Mouse (Mus musculus): Measurements from ENCODE around the gene Map4k1. TPM values are rescaled to one million over a fixed set of nuclear protein-coding genes. Genes with fewer than 3 reads are reported as not detected.

Map4k1 gene
- polyA plus RNA-seq, 1 experiment from 2014 or later = 4.7 TPM

- peak; percentile 54 for ATAC-seq
- ChIA-PET CTCF (interaction anchor here (0.8 to 1.8 kb wide), 9 partner anchors 10 to 87 kb away, joined by 3 to 6 read pairs (median 3); no protein-coding TSS in a partner anchor), POLR2A (interaction anchor here (0.6 kb wide), 1 partner anchor 212 kb away, joined by 4 read pairs; no protein-coding TSS in a partner anchor)
- peak; percentile 87 for TF ChIP-seq CTCF (IDR thresholded peaks at IDR 0.05)
- in situ Hi-C loops (cut with MboI; ENCODE audit: low pct_unique_long_range_greater_than_20kb) = loop anchor here (5.0 to 10.0 kb wide), 3 partner anchors 55 to 252 kb away; partner anchors contain the start of genes Eif3k, Map4k1 and Rinl
- DNase-seq (ENCODE audit: low read depth, low spot score) = peak; percentile 69
- no peaks in the 10 kb centered on the region for H3K27me3 ChIP-seq
Observed at GRCm38 (mm10) chr7:29039604-29039984, 57.7 kb downstream of the Map4k1 start.

GRCm38 (mm10) chr7:29039985-29040661 lies 58.3 kb downstream of the Map4k1 start:
- ChIA-PET POLR2A (interaction anchor here (0.6 kb wide), 1 partner anchor 213 kb away, joined by 4 read pairs; no protein-coding TSS in a partner anchor), CTCF (interaction anchor here (0.8 to 1.8 kb wide), 9 partner anchors 10 to 87 kb away, joined by 3 to 6 read pairs (median 3); no protein-coding TSS in a partner anchor)
- DNase-seq (ENCODE audit: low read depth, low spot score) (no peak), ATAC-seq (peak; percentile 8)
- no peak for TF ChIP-seq CTCF (IDR thresholded peaks at IDR 0.05)
- in situ Hi-C loops (cut with MboI; ENCODE audit: low pct_unique_long_range_greater_than_20kb) = loop anchor here (5.0 to 10.0 kb wide), 3 partner anchors 55 to 253 kb away; partner anchors contain the start of genes Eif3k, Map4k1 and Rinl
- H3K27me3 ChIP-seq = no peaks in the 10 kb centered on the region

DNA sequence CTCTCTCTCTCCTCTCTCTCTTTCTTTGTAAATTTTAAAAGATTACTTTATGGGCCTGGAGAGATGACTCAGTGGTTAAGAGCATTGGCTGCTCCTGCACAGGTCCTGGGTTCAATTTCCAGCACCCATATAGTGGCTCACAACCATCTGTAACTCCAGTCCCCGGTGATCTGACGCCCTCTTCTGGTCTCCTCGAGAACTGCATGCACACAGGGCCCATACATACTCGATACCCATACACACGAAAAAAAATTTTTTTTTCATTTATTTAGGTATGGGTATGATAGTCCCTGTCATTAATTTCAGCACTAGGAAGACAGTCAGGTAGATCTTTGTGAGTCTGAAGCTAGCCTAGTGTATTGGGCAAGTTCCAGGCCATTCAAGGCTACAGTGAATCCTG lies 59.3 kb downstream of the Map4k1 start:
- in situ Hi-C loops (cut with MboI; ENCODE audit: low pct_unique_long_range_greater_than_20kb) = no loop called here
- CTCF ChIA-PET = no interaction called here
- ATAC-seq (no peak), DNase-seq (ENCODE audit: low read depth, low spot score) (no peak)
- TF ChIP-seq CTCF (IDR thresholded peaks at IDR 0.05) = peak; percentile 54
- POLR2A ChIA-PET = no interaction called here
- no peaks in the 10 kb centered on the region for H3K27me3 ChIP-seq

DNA sequence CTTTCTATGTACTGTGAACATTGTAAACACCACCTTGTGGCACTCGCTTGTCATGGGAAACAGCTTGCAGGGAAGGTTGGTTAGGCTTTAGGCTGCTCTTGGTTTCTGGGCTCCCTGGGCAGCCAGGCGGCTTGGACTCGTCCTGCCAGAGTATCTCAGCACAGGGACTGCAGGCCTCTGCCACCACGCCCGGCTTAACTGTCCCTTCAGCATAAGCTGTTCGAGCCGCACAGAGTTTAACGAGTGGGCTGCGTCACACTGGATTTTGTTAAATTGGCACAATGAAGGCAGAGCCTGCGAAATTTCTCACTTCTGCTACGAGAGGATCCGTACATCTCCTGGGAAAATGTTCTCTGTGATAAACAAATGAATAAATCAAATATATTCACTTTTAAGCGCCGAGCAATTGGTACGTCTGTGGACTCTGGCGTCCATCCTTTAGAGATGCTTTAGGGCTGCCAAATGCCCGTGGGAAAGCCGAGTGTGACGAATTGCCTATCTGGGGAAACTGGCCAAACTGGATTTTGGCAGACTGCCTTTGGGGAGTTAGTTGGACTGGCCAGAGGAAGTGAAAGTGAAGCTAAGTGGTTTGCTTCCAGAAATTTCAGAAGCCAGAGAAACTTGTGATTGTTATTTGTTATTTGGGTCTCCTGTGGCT lies 61.3 kb downstream of the Map4k1 start:
- ChIA-PET CTCF (no interaction called here), POLR2A (interaction anchor here (0.6 kb wide), 1 partner anchor 44 kb away, joined by 3 read pairs; no protein-coding TSS in a partner anchor)
- in situ Hi-C loops (cut with MboI; ENCODE audit: low pct_unique_long_range_greater_than_20kb) = no loop called here
- H3K27me3 ChIP-seq = no peaks in the 10 kb centered on the region
- no peak for TF ChIP-seq CTCF (IDR thresholded peaks at IDR 0.05)
- no peak for ATAC-seq
- no peak for DNase-seq (ENCODE audit: low read depth, low spot score)

DNA sequence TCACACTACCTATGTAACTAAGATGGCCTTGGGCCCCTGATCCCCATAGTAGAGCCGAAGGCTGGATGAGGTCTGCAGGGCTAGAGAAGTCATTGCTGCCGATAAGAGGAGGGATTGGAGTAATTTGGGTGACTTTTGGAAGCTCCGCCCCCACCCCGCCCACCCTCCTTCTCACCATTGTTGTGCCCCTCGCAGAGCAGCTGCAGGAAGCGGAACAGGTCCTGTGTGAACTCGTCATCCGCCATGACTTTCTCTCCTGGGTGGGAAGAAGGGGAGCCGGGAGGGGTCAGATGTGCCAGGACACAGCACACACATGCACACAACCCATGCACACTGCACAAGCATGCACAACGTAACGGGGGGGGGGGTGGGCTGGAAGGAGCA lies 61.8 kb downstream of the Map4k1 start:
- in situ Hi-C loops (cut with MboI; ENCODE audit: low pct_unique_long_range_greater_than_20kb) = no loop called here
- ChIA-PET POLR2A (interaction anchor here (0.6 kb wide), 1 partner anchor 257 kb away, joined by 3 read pairs; no protein-coding TSS in a partner anchor), CTCF (no interaction called here)
- TF ChIP-seq CTCF (IDR thresholded peaks at IDR 0.05) = no peak
- DNase-seq (ENCODE audit: low read depth, low spot score) = no peak
- no peaks in the 10 kb centered on the region for H3K27me3 ChIP-seq
- ATAC-seq = no peak

DNA sequence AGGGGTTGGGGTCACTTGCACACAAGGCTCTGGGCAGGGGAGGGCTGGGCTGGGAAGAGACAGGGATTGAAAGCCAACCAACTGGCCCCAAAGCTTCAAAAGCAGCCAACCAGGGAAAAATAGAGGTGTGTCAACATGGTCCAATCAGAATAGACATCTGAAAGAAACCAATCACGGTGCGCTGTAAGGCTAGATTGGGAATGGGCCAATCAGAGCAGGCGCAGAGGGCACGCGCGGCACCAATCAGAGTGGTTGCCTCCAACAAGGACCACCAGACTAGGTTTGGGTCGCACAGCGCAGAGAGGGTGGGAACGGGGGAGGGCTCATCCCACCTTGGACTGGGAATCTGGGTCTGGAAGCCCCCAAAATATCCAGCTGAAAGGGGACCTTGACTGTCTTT lies 62.5 kb downstream of the Map4k1 start:
- no peak for TF ChIP-seq CTCF (IDR thresholded peaks at IDR 0.05)
- ATAC-seq (no peak), DNase-seq (ENCODE audit: low read depth, low spot score) (no peak)
- no peaks in the 10 kb centered on the region for H3K27me3 ChIP-seq
- CTCF ChIA-PET = no interaction called here
- POLR2A ChIA-PET = interaction anchor here (0.6 kb wide), 1 partner anchor 256 kb away, joined by 3 read pairs; no protein-coding TSS in a partner anchor
- in situ Hi-C loops (cut with MboI; ENCODE audit: low pct_unique_long_range_greater_than_20kb) = no loop called here

GRCm38 (mm10) chr7:29046533-29046932 lies 64.7 kb downstream of the Map4k1 start:
- TF ChIP-seq CTCF (IDR thresholded peaks at IDR 0.05) = no peak
- H3K27me3 ChIP-seq = peaks cover 7% of the 10 kb centered on the region
- CTCF ChIA-PET = no interaction called here
- in situ Hi-C loops (cut with MboI; ENCODE audit: low pct_unique_long_range_greater_than_20kb) = no loop called here
- POLR2A ChIA-PET = no interaction called here
- DNase-seq (ENCODE audit: low read depth, low spot score) = no peak
- no peak for ATAC-seq

DNA sequence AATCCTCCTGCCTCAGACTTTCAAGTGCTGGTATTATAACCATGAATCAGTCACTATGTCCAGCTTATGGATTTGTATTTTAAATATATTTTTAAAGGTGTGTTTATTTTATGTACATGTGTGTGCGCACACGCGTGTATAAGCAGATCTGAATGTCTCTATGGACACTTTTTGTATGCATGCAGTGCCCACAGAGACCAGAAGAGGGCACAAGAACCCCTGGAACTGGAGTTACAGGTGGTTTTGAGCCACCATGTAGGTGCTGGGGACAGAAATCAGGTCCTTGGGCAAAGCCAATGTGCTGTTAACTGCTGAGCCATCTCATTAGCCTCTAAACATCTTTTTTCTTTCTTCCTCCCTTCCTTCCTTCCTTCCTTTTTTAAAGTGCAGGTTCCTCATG lies 66.2 kb downstream of the Map4k1 start:
- DNase-seq (ENCODE audit: low read depth, low spot score) (no peak), ATAC-seq (no peak)
- CTCF ChIA-PET = interaction anchor here (1.3 kb wide), 1 partner anchor 253 kb away, joined by 3 read pairs; no protein-coding TSS in a partner anchor
- POLR2A ChIA-PET = no interaction called here
- H3K27me3 ChIP-seq = peaks cover 15% of the 10 kb centered on the region
- in situ Hi-C loops (cut with MboI; ENCODE audit: low pct_unique_long_range_greater_than_20kb) = no loop called here
- TF ChIP-seq CTCF (IDR thresholded peaks at IDR 0.05) = peak; percentile 54

DNA sequence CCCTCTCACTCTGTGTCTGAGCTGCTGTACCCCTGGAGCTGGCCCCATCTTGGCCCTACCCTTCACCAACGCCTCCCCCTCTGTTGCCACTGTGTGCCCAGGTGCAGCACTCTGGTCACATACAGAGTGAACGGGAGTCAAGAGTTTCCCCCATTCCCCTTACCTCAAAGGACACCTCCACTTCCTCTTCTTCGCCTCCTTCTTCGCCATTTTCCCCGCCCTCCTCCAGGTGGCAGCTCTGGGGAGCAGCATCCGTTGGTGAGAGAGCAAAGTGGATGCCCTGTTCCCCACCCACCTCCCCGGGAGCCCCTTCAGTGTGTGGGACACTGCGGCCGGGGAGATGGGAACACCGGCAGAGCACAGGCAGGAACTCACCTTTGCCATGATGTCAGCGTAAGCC lies 66.8 kb downstream of the Map4k1 start:
- CTCF ChIA-PET = interaction anchor here (1.3 kb wide), 1 partner anchor 252 kb away, joined by 3 read pairs; no protein-coding TSS in a partner anchor
- peaks cover 18% of the 10 kb centered on the region for H3K27me3 ChIP-seq
- in situ Hi-C loops (cut with MboI; ENCODE audit: low pct_unique_long_range_greater_than_20kb) = no loop called here
- POLR2A ChIA-PET = no interaction called here
- ATAC-seq = no peak
- DNase-seq (ENCODE audit: low read depth, low spot score) = no peak
- TF ChIP-seq CTCF (IDR thresholded peaks at IDR 0.05) = no peak

DNA sequence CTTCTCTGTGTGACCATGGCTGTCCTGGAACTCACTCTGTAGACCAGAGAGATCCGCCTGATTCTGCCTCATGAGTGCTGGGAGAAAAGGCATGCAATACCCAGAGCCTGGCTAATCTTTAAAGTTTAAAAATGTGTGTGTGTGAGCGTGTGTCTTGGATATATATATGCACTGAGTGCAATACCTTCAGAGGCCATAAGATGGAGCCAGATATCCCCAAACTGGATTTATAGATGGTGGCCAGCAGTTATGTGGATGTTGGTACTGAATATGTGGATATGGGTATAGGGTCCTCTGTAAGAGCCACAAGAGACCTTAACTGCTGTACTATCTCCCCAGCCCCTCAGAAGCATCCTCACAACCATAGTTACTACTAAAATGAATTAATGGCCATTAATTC lies 68.9 kb downstream of the Map4k1 start:
- no peak for TF ChIP-seq CTCF (IDR thresholded peaks at IDR 0.05)
- CTCF ChIA-PET = no interaction called here
- peaks cover 26% of the 10 kb centered on the region for H3K27me3 ChIP-seq
- POLR2A ChIA-PET = no interaction called here
- DNase-seq (ENCODE audit: low read depth, low spot score) (no peak), ATAC-seq (no peak)
- in situ Hi-C loops (cut with MboI; ENCODE audit: low pct_unique_long_range_greater_than_20kb) = loop anchor here (5.0 kb wide), 1 partner anchor 242 kb away; no protein-coding TSS in a partner anchor

DNA sequence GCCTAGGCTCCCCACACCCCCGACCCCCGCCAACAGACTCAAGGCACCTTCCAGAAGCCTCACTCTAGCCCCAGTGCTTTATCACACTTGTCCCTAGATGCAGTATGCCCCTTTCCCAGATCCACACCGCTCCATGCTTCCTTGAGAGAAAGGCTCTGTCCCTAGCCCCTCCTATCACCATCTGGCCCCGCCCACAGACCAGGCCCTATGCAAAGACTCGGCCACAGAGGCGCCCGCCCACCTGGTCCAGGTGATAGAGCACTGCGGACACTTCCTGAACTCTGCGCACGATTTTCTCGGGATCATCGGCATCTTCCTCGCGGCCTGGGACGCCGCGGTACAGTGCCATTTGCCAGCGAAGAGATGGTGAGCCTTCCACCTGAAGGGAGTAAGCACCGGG lies 71.0 kb downstream of the Map4k1 start:
- ATAC-seq = no peak
- in situ Hi-C loops (cut with MboI; ENCODE audit: low pct_unique_long_range_greater_than_20kb) = loop anchor here (5.0 kb wide), 1 partner anchor 239 kb away; no protein-coding TSS in a partner anchor
- CTCF ChIA-PET = no interaction called here
- POLR2A ChIA-PET = no interaction called here
- DNase-seq (ENCODE audit: low read depth, low spot score) = no peak
- no peak for TF ChIP-seq CTCF (IDR thresholded peaks at IDR 0.05)
- H3K27me3 ChIP-seq = peaks cover 39% of the 10 kb centered on the region

Other genes starting within 250 kb of the Map4k1 start
- gene Mrps12, start 240.2 kb upstream of the Map4k1 start, polyA plus RNA-seq (2021) = 65.8 TPM
- 14.8 TPM for gene Sars2, start 240.1 kb upstream of the Map4k1 start, polyA plus RNA-seq (2021)
- not detected for gene Ccer2, start 225.9 kb upstream of the Map4k1 start, polyA plus RNA-seq (2021)
- 103 TPM for gene Sirt2, start 215.3 kb upstream of the Map4k1 start, polyA plus RNA-seq (2021)
- 37.2 TPM for gene Nfkbib, start 214.5 kb upstream of the Map4k1 start, polyA plus RNA-seq (2021)
- gene Rinl, start 193.1 kb upstream of the Map4k1 start, polyA plus RNA-seq (2021) = 2.6 TPM
- gene Hnrnpl, start 173.5 kb upstream of the Map4k1 start, polyA plus RNA-seq (2021) = 309 TPM
- gene Ech1, start 156.8 kb upstream of the Map4k1 start, polyA plus RNA-seq (2021) = 208 TPM
- gene Lgals4, start 148.2 kb upstream of the Map4k1 start, polyA plus RNA-seq (2021) = 4.1 TPM
- 0.74 TPM for gene Lgals7, start 118.2 kb upstream of the Map4k1 start, polyA plus RNA-seq (2021)
- 0.06 TPM for gene Capn12, start 100.6 kb upstream of the Map4k1 start, polyA plus RNA-seq (2021)
- gene Actn4, start 19.7 kb upstream of the Map4k1 start, polyA plus RNA-seq (2021) = 485 TPM
- gene Eif3k, start 186 bp upstream of the Map4k1 start, polyA plus RNA-seq (2021) = 328 TPM
- gene Ryr1, start 143.1 kb downstream of the Map4k1 start, polyA plus RNA-seq (2021) = 0.03 TPM
- 0.05 TPM for gene Rasgrp4, start 152.8 kb downstream of the Map4k1 start, polyA plus RNA-seq (2021)
- gene Fam98c, start 174.2 kb downstream of the Map4k1 start, polyA plus RNA-seq (2021) = 18.8 TPM
- 3.1 TPM for gene Ggn, start 188.2 kb downstream of the Map4k1 start, polyA plus RNA-seq (2021)
- gene Spred3, start 188.4 kb downstream of the Map4k1 start, polyA plus RNA-seq (2021) = 42.6 TPM
- 241 TPM for gene Psmd8, start 198.7 kb downstream of the Map4k1 start, polyA plus RNA-seq (2021)
- gene Catsperg1, start 232.0 kb downstream of the Map4k1 start, polyA plus RNA-seq (2021) = not detected

Measured in Patski (cell line).